Mouse (Mus musculus): ENCODE data around the gene Gse1.

GRCm38 (mm10) chr8:120344166-120344565 lies 115.9 kb downstream of the Gse1 start:
- no peak for TF ChIP-seq TCF12 (IDR thresholded peaks at IDR 0.05; ENCODE audit: insufficient read depth, poor library complexity, severe bottlenecking)
- no peak for TF ChIP-seq POLR2A (IDR thresholded peaks at IDR 0.05; ENCODE audit: insufficient read length, low read depth)
- no peak for TF ChIP-seq MAX (IDR thresholded peaks at IDR 0.05; ENCODE audit: low read depth)
- no peak for TF ChIP-seq E2F4 (IDR thresholded peaks at IDR 0.05; ENCODE audit: insufficient read depth)
- TF ChIP-seq USF1 (IDR thresholded peaks at IDR 0.05; ENCODE audit: low read depth), result no peak
- TF ChIP-seq MYOG (IDR thresholded peaks at IDR 0.05; ENCODE audit: control insufficient read depth in 1 of 3, insufficient read depth in 1 of 3, insufficient read length in 2 of 3, low read depth in 2 of 3), result no peak
- no peak for TF ChIP-seq POLR2AphosphoS2 (IDR thresholded peaks at IDR 0.05; ENCODE audit: insufficient read length, low read depth)
- TF ChIP-seq MYOD1 (IDR thresholded peaks at IDR 0.05; ENCODE audit: control insufficient read depth in 1 of 3, insufficient read length in 2 of 3, low read depth in 2 of 3), result no peak
- TF ChIP-seq SRF (IDR thresholded peaks at IDR 0.05; ENCODE audit: control insufficient read depth, insufficient read length, low read depth), result no peak

Data from myocyte (in vitro differentiated cells).